In the genomic region with DNA sequence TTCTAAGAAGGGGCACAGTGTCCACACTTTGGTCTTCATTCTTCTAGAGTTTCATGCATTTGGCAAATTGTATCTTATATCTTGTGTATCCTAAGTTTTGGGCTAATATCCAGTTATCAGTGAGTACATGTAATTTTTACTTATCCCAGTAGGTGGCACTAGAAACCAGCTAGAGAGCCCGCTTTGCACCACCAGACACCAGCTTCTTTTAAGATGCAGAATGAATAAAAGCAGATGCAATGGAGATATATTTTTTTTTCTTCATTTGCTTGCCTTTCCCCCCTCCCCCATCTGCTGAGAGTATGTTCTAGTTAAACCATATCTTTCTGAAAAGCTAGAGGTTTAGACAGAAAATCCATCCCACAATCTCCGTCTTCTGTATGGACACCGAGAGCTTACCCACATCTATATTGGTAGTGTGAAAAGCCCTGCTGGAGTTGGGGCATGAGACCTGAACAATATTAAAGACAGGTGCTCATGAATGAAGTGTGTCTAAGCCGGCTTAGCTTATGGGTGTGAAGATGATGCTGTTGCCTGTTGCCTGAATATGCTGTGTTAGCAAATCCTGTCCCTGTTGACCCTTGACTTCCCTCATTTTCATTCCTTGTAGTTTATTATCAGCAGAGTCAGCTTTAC, we compare ENCODE assay signal across 10 mouse cellular contexts. TPM values are rescaled to one million over a fixed set of nuclear protein-coding genes. Genes with fewer than 3 reads are reported as not detected.
DNase-seq lines count a peak whose midpoint lies in the region; ATAC-seq and TF ChIP-seq lines count a peak whose summit lies in the region.
"Had no signal": no experiment of that assay in that cellular context is flagged by ENCODE, and none has a peak within 500 bp of the region (broad histone marks: within the 10 kb centered on the region; RNA-seq: fewer than 3 reads in every experiment).

No protein-coding gene starts in this region.

- no peak overlapping the region for H3K9ac ChIP-seq in midbrain, embryonic 11.5 days (ENCODE audit: low read length)
- H3K9ac ChIP-seq: liver, embryonic 15.5 days had no signal

- no peaks in the 10 kb centered on the region for H3K9me3 ChIP-seq in midbrain, embryonic 11.5 days (ENCODE audit: control insufficient read depth, low read length)
- H3K9me3 ChIP-seq in midbrain, embryonic 10.5 days (replicated peaks) = no peaks in the 10 kb centered on the region
- H3K9me3 ChIP-seq: liver, embryonic 15.5 days had no signal

- peak; percentile 70 for TF ChIP-seq CTCF in gastrocnemius, adult 2 months (IDR thresholded peaks at IDR 0.05)

- DNase-seq in gastrocnemius, adult 2 months = no peak
- DNase-seq in gastrocnemius, postnatal 25 days = no peak
- peak; percentile 92 for DNase-seq in midbrain, embryonic 11.5 days (ENCODE audit: low spot score, missing footprints)
- DNase-seq in midbrain, embryonic 10.5 days (ENCODE audit: low spot score) = no peak
- DNase-seq in embryo, embryonic 10 days (ENCODE audit: low spot score) = peak; percentile 38
- DNase-seq in lung, postnatal 14 days = peak; percentile 21
- DNase-seq in spleen, adult 12 weeks (ENCODE audit: low spot score) = no peak
- DNase-seq in frontal cortex, postnatal 25 days (ENCODE audit: low spot score in 2 of 2) = no peak

- peak; percentile 44; the same call in 1 of the 2 replicates for ATAC-seq in midbrain, embryonic 11.5 days (ENCODE audit: low FRiP score)

- intact Hi-C loops in gastrocnemius, adult 2 months (cut with DNase I) = loop anchor here (10.0 kb wide), 2 partner anchors 531 to 1481 kb away; no protein-coding TSS in a partner anchor

- no peaks in the 10 kb centered on the region for H3K4me1 ChIP-seq in midbrain, embryonic 11.5 days (ENCODE audit: control insufficient read depth, insufficient read depth, low read length)
- H3K4me1 ChIP-seq in midbrain, embryonic 10.5 days = no peaks in the 10 kb centered on the region
- H3K4me1 ChIP-seq: liver, embryonic 15.5 days had no signal

- H3K4me2 ChIP-seq in midbrain, embryonic 11.5 days = no peak overlapping the region
- H3K4me2 ChIP-seq: liver, embryonic 15.5 days had no signal

- 54% methylated on average over 4 of the region's 4 CpGs for WGBS in midbrain, embryonic 11.5 days
- 62% methylated on average over 4 of the region's 4 CpGs for WGBS in midbrain, embryonic 10.5 days

- no peaks in the 10 kb centered on the region for H3K27me3 ChIP-seq in midbrain, embryonic 11.5 days (ENCODE audit: control insufficient read depth, insufficient read depth, low read length)
- no peaks in the 10 kb centered on the region for H3K27me3 ChIP-seq in midbrain, embryonic 10.5 days (ENCODE audit: low read depth, poor library complexity, severe bottlenecking)
- H3K27me3 ChIP-seq: liver, embryonic 15.5 days had no signal

- no peak overlapping the region for H3K27ac ChIP-seq in gastrocnemius, adult 2 months
- H3K27ac ChIP-seq in midbrain, embryonic 11.5 days (ENCODE audit: low read depth, low read length) = no peak overlapping the region
- no peak overlapping the region for H3K27ac ChIP-seq in midbrain, embryonic 10.5 days (replicated peaks)
- H3K27ac ChIP-seq: liver, embryonic 15.5 days had no signal

- no peaks in the 10 kb centered on the region for H3K36me3 ChIP-seq in midbrain, embryonic 11.5 days (ENCODE audit: control insufficient read depth, insufficient read depth, low read length)
- H3K36me3 ChIP-seq in midbrain, embryonic 10.5 days = no peaks in the 10 kb centered on the region
- H3K36me3 ChIP-seq: liver, embryonic 15.5 days had no signal

- no peak overlapping the region for H3K4me3 ChIP-seq in gastrocnemius, adult 2 months
- H3K4me3 ChIP-seq in midbrain, embryonic 11.5 days (ENCODE audit: low read depth, low read length) = no peak overlapping the region
- no peak overlapping the region for H3K4me3 ChIP-seq in midbrain, embryonic 10.5 days
- H3K4me3 ChIP-seq: liver, embryonic 15.5 days had no signal

RNA-seq across cellular contexts. Expression of a gene that starts 21.0 kb away (rescaled TPM):
- total RNA-seq in gastrocnemius, adult 2 months (2021) = under 1 TPM in 1 of 2 experiments, not detected in 1; 0.33 TPM
- total RNA-seq in gastrocnemius, postnatal 25 days (2021) = under 1 TPM in 1 of 2 experiments, not detected in 1; 0.28 TPM
- polyA plus RNA-seq in midbrain, embryonic 11.5 days (2014; fragmentation: Nextera tagmentation; extraction: Ambion mirVana) = 2.2 and 2.4 TPM in 2 replicates
- polyA plus RNA-seq in midbrain, embryonic 10.5 days (2016; fragmentation: Nextera tagmentation; extraction: Ambion mirVana) = 0.54 and 1.5 TPM in 2 replicates
- total RNA-seq: heart, adult 18-20 months had no signal

RNA-seq across cellular contexts. Expression of a gene that starts 43.7 kb away (rescaled TPM):
- total RNA-seq in gastrocnemius, adult 2 months (2021) = not detected
- not detected for total RNA-seq in gastrocnemius, postnatal 25 days (2021)
- 0.07 TPM in 1 of 2 replicates, not detected in the other for polyA plus RNA-seq in midbrain, embryonic 11.5 days (2014; fragmentation: Nextera tagmentation; extraction: Ambion mirVana)
- not detected in 2 replicates for polyA plus RNA-seq in midbrain, embryonic 10.5 days (2016; fragmentation: Nextera tagmentation; extraction: Ambion mirVana)
- total RNA-seq: heart, adult 18-20 months had no signal
- polyA plus RNA-seq: liver, embryonic 15.5 days had no signal

Comparison
In these comparisons a context has a peak if more than half of its experiments do, and no peak if none do; other contexts are left out.
1. DNase-seq: peak in midbrain, embryonic 11.5 days (single experiment), embryo, embryonic 10 days (single experiment) and lung, postnatal 14 days (single experiment); none in gastrocnemius, adult 2 months (single experiment), gastrocnemius, postnatal 25 days (single experiment), midbrain, embryonic 10.5 days (single experiment), spleen, adult 12 weeks (single experiment) and frontal cortex, postnatal 25 days (0 of 2).